Mouse (Mus musculus) kidney, adult 11 months (tissue): ENCODE results near the gene Pex5l.

Experiments used
- DNase-seq: peaks from one replicate; pipeline ENCODE4 v3.0.0; 2022

The Pex5l gene

DNA sequence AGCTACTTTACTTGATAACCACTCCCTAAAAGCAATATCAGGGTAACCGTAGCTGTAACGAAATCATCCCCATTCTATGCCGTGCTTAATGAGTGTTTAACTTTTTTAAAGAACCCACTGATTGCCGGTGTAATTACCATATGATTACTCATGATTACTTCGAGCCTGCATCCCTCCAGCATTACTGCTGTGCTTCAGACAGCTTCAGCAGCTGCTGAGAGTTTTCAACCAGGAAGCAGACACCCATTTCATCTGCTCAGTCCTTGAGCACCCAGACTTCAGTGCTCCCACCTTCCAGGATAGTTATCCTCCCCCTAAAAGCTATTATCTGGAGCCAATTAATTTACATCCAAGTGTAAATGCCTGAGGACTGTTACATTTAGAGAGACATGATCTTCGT is 218.9 kb downstream of the Pex5l start:
- DNase-seq: no peak

- DNase-seq: no peak
These were observed 232.9 kb downstream of the Pex5l start for GRCm38 (mm10) chr3:32910071-32910551.

- DNase-seq: no peak
These were observed 234.6 kb downstream of the Pex5l start for GRCm38 (mm10) chr3:32908400-32908799.

DNA sequence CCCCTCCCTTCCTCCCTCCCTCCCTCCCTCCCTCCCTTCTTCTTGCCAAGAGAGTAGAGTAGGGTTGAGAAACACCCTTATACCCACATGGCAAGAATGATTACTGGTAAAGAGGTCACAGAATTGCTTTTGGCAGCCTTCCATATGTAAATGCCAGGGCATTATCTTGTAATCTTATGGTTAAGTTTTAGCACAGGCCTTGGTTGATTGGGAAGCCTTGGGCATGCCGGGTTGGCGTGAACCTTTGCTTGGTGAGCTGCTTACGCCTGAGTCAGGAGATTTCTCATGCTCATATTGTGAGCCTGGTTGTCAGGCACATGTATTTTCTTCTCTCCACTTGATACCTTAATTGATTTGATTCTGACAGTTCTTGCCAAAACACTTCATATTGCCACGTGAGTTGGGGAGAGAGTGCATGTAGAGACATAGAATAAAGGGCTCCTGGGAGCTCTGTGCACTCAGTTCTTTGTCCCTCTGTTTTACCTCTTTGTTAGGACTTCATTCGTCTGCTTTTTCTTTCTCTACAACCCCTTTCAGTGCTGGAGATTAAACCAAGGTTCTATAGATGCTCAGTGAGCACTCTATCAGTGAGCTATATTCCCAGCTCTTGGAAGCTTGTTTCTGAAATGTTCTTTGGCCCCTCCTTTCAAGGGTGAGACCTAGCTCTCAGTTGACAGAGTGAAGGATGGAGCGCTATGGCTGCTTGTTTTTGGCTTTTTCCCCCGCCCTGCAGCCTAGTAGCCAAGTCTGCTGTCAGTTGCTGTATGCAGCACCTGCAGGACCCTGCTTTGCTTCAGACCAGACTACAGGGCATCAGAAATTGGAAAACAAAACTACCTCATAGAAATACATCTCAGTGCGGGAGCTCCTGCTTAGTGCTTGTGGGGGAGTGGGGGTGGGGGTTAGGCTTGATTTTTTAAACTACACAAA is 236.9 kb downstream of the Pex5l start:
- peak; percentile 13 for DNase-seq

DNA sequence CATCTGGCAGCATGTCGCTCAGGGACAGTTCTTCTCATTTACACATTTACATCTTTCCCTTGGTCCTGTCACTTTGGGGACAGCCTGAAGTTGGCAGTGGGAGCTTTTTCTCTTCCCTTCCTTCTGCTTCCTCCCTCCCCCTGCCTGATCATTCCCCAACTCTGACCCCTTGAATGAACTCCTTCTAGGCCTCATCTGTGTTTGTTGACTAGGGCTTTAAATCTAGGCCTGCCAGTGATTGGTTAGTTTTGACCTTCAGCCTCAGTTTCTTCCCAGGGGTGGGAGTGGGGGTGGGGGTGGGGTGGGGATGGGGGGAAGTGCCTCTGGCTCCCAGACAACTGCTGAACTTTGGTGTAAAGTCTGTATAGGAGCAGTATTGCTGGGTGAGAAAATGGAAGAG is 238.4 kb downstream of the Pex5l start:
- DNase-seq: no peak

DNA sequence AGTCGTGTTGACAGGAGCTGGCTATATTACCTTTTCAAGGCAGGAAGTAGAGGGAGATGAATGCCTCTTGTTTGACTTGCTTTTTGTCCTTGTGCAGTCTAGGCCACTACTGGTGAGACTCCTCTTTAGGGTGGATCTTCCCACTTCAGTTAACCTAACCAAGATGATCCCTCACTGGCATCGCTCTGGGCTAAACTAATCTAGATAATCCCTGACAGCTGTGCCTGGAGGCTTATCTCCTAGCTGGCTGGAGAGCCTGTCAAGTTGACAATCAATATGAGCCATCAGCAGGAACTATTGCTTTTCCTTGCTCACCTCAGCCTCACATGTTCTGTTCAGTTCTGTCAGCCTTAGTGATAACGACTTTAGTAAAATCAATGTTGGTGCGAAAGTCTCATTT is 239.6 kb downstream of the Pex5l start:
- no peak for DNase-seq
